Mouse (Mus musculus): Measurements from ENCODE around the gene Maf.

- peak; percentile 35 for TF ChIP-seq CTCF (IDR thresholded peaks at IDR 0.05; ENCODE audit: low read depth)
- no peak for TF ChIP-seq EP300 (IDR thresholded peaks at IDR 0.05; ENCODE audit: low read depth)
Observed at GRCm38 (mm10) chr8:115705591-115706110, 1.9 kb downstream of the Maf start.

Measured in liver, postnatal 0 days (tissue).